Mouse (Mus musculus): ENCODE results near the gene Dusp19. TPM values are rescaled to one million over a fixed set of nuclear protein-coding genes. Genes with fewer than 3 reads are reported as not detected.

Gene Dusp19
- polyA plus RNA-seq, 1 experiment = 19.3 TPM

DNA sequence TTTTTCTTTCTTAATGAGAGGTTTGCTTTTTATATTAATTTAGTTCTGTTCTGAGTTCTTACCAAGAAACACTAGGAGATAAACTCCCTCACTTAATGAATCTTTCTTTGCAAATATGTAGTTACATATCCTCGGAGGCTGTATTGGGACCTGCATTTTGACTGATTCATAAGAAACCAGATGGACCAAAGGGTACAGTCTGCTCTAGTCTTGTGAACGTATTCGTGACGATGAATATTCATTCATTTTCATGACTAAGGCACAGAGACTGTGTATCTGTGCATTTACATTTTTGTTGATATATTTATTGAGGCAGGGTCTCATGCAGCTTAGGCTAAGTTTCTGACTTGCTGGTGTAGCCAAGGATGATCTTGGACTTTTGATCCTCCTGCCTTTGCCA, 7.7 kb downstream of the Dusp19 start:
- H3K4me1 ChIP-seq (ENCODE audit: control insufficient read depth, insufficient read depth, low read length) = peaks cover 4% of the 10 kb centered on the region; the same call in 1 of the 2 replicates
- H3K27ac ChIP-seq (ENCODE audit: insufficient read depth, low read length) = no peak overlapping the region
- no peak overlapping the region for H3K4me3 ChIP-seq (ENCODE audit: insufficient read depth, low read length)
- TF ChIP-seq CTCF (IDR thresholded peaks at IDR 0.05; ENCODE audit: borderline replicate concordance, insufficient read depth, low read length) = no peak
- no peak for TF ChIP-seq POLR2A (IDR thresholded peaks at IDR 0.05; ENCODE audit: low read depth, low read length)

DNA sequence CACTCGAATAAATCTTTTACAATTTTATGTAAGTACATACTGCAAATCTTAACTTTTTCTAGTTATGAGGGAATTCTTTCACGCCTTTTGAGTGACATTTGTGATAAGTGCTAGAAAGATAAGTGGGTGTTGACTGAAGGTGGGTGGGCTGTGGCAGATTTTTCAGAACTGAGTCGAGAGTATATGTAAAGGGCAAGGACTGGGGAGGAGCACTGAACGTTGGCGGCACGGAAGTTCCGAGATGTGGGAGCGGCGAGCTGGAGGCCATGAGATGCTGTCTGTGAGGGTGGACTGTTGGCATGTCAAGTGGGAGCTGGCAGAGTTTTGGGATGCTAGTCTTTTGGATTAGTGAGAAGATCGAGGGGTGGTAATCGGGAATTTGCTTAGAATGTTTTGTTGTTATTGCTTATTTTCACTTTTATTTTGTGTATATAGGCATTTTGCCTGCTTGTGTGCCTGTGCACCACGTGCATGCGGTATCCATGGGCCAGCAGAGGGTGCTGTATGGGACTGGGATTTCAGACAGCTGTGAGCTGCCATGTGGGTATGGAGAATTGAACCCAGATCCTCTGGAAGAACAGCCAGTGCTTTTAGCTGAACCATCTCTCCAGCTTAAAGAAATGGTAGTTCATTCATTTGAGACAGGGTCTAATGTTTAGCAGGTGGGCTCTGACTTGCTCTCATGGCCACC, 15.6 kb downstream of the Dusp19 start:
- H3K4me3 ChIP-seq (ENCODE audit: insufficient read depth, low read length) = no peak overlapping the region
- no peaks in the 10 kb centered on the region for H3K4me1 ChIP-seq (ENCODE audit: control insufficient read depth, insufficient read depth, low read length)
- no peak overlapping the region for H3K27ac ChIP-seq (ENCODE audit: insufficient read depth, low read length)
- TF ChIP-seq POLR2A (IDR thresholded peaks at IDR 0.05; ENCODE audit: low read depth, low read length) (no peak), CTCF (IDR thresholded peaks at IDR 0.05; ENCODE audit: borderline replicate concordance, insufficient read depth, low read length) (no peak)

DNA sequence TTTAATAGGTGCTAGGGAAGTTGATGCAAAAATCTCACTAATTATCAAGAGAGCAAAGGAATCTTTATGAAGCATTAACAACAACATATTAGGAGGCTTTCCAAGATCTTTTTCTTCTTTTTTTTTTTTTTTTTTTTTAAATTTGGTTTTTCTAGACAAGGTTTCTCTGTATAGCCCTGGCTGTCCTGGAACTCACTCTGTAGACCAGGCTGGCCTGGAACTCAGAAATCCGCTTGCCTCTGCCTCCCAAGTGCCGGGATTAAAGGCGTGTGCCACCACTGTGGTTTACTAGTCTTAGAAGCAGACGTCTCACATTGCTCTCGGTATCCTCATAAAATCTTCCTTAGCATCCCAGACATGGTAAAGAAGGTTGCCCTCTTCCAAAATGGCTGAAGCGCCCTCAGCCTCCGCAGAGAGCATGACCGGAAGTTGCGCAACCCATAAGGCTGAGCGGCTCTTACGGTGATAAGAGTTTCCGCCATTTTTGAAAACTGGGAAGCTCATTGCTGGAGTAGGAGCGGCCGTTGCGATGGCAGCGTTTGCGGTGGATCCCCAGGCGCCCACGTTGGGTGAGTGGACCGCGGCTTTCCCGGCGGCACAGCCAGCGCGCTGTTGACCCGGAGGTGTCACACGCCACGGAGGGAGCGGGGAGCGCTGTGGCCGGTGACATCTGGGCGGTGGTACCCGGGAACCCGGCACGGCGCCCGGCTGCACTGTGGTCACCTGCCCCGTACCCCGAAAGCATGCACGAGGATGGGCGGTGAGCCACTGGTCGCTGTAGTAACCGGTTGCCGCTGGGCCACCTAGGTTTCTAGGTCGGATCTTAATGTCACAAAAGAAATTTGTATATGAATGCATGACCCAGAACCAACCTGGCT, 21.8 kb downstream of the Dusp19 start:
- TF ChIP-seq CTCF (IDR thresholded peaks at IDR 0.05; ENCODE audit: borderline replicate concordance, insufficient read depth, low read length) (no peak), POLR2A (IDR thresholded peaks at IDR 0.05; ENCODE audit: low read depth, low read length) (peak; percentile 49; the same call in 1 of the 2 replicates)
- Histone ChIP-seq H3K27ac (ENCODE audit: insufficient read depth, low read length) (no peak overlapping the region), H3K4me3 (ENCODE audit: insufficient read depth, low read length) (peak overlapping the region; percentile 68)

DNA sequence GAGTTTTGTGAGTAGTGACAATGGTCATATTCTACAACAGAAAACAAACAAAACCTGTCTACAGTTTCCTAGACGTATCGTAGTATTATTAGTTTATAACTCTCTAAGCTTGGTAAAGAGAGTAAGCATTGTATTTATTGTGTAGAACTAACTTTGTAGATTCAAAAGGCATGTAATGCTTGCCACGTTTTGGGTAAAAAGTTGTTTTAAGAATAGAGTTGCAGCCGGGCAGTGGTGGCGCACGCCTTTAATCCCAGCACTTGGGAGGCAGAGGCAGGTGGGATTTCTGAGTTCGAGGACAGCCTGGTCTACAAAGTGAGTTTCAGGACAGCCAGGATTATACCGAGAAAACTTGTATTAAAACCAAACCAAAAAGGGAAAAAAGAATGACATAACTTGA, 22.6 kb downstream of the Dusp19 start:
- Histone ChIP-seq H3K4me1 (ENCODE audit: control insufficient read depth, insufficient read depth, low read length) (peaks cover 3% of the 10 kb centered on the region; the same call in 1 of the 2 replicates), H3K4me3 (ENCODE audit: insufficient read depth, low read length) (peak overlapping the region; percentile 68), H3K27ac (ENCODE audit: insufficient read depth, low read length) (no peak overlapping the region)
- no peak for TF ChIP-seq POLR2A (IDR thresholded peaks at IDR 0.05; ENCODE audit: low read depth, low read length)
- no peak for TF ChIP-seq CTCF (IDR thresholded peaks at IDR 0.05; ENCODE audit: borderline replicate concordance, insufficient read depth, low read length)

More for the DNA sequence above, 21.8 kb downstream of the Dusp19 start:
- H3K4me1 ChIP-seq (ENCODE audit: control insufficient read depth, insufficient read depth, low read length) = peaks cover 3% of the 10 kb centered on the region; the same call in 1 of the 2 replicates

DNA sequence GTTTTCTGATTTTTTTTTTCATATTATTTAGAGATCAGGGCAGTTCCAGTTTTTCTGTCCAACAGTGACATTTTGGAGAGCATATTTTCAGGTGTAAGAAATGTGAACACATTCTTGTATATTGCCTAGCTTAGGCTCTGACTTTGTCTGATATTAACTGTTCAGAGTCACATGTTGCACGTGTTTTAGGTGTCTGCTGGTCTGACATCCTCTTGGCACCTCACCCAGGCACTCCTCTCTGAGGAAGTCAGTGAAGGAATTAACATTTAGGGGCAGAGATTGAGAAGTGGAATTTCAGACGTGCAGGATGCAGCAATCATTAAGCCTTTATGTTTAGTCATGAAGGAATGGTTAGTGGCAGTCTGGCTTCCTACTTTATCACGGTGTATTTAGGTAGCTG, 23.0 kb downstream of the Dusp19 start:
- H3K27ac ChIP-seq (ENCODE audit: insufficient read depth, low read length) = no peak overlapping the region
- peak overlapping the region; percentile 68 for H3K4me3 ChIP-seq (ENCODE audit: insufficient read depth, low read length)
- TF ChIP-seq CTCF (IDR thresholded peaks at IDR 0.05; ENCODE audit: borderline replicate concordance, insufficient read depth, low read length) (no peak), POLR2A (IDR thresholded peaks at IDR 0.05; ENCODE audit: low read depth, low read length) (no peak)
- peaks cover 3% of the 10 kb centered on the region; the same call in 1 of the 2 replicates for H3K4me1 ChIP-seq (ENCODE audit: control insufficient read depth, insufficient read depth, low read length)

DNA sequence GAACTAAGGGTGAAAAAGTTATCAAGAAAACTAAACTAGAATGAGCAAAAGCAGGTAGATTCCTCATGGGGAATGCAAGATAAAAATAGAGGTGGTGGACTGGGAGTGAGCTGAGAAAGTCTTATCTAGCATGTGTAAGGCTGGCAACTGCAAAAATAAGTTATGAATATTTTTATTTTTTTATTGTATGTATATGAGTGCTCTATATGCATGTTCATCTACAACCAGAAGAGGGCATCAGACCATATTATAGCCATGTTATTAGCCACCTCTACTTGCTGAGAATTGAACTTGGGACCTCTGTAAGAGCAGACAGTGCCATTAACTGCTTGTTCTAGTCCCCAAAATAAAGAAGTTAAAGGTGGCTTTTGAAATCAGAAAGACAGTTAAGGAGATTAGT, 44.6 kb downstream of the Dusp19 start:
- Histone ChIP-seq H3K4me1 (ENCODE audit: control insufficient read depth, insufficient read depth, low read length) (no peaks in the 10 kb centered on the region), H3K27ac (ENCODE audit: insufficient read depth, low read length) (no peak overlapping the region), H3K4me3 (ENCODE audit: insufficient read depth, low read length) (no peak overlapping the region)
- no peak for TF ChIP-seq POLR2A (IDR thresholded peaks at IDR 0.05; ENCODE audit: low read depth, low read length)
- no peak for TF ChIP-seq CTCF (IDR thresholded peaks at IDR 0.05; ENCODE audit: borderline replicate concordance, insufficient read depth, low read length)

DNA sequence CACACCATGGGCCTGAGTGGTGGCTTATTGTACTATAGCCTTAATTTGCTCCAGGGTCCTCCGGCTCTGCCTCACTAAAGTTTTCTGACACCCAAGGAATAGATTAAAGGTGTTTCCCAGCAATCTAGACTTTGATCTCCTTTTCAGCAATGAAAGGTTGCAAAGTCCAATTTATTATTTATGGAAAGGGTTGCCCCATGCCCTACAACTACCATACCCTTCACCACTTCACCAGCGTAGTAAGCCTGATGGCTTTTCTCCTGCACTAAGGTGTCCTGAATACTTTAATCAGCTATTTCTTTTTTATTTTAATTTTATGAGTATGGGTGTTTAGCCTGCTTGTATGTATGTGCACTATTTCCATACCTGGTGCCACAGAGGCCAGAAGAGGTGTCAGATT, 45.8 kb downstream of the Dusp19 start:
- TF ChIP-seq CTCF (IDR thresholded peaks at IDR 0.05; ENCODE audit: borderline replicate concordance, insufficient read depth, low read length) (no peak), POLR2A (IDR thresholded peaks at IDR 0.05; ENCODE audit: low read depth, low read length) (no peak)
- Histone ChIP-seq H3K4me1 (ENCODE audit: control insufficient read depth, insufficient read depth, low read length) (no peaks in the 10 kb centered on the region), H3K27ac (ENCODE audit: insufficient read depth, low read length) (no peak overlapping the region), H3K4me3 (ENCODE audit: insufficient read depth, low read length) (no peak overlapping the region)

DNA sequence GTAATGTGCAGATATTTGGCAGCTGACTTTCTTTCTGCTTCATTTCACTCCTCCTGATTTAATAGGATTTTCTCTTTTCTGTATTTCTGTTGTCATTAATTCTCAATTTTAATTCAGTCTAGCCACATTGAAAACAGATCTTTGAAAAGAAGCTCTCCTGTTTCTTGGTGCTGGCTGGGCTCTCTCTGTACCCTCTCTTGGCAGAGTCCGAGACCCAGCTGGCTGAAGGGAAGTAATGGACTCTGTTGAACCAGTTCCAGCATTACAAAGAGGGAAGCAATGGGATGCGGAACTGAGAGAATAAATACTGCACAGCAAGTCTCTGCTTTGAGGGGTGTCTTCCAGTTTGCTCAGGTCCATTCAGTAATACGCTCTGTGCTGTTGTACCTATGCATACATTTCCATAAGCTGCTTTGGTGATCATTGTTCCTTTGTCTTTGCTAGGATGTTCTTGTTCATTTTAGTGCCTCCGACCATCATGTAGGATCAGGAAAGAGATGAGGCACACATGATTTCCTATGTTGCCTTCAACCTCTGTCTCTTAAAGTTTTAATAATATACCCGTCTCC, 50.6 kb downstream of the Dusp19 start:
- Histone ChIP-seq H3K27ac (ENCODE audit: insufficient read depth, low read length) (no peak overlapping the region), H3K4me3 (ENCODE audit: insufficient read depth, low read length) (no peak overlapping the region)
- TF ChIP-seq POLR2A (IDR thresholded peaks at IDR 0.05; ENCODE audit: low read depth, low read length) (no peak), CTCF (IDR thresholded peaks at IDR 0.05; ENCODE audit: borderline replicate concordance, insufficient read depth, low read length) (no peak)

DNA sequence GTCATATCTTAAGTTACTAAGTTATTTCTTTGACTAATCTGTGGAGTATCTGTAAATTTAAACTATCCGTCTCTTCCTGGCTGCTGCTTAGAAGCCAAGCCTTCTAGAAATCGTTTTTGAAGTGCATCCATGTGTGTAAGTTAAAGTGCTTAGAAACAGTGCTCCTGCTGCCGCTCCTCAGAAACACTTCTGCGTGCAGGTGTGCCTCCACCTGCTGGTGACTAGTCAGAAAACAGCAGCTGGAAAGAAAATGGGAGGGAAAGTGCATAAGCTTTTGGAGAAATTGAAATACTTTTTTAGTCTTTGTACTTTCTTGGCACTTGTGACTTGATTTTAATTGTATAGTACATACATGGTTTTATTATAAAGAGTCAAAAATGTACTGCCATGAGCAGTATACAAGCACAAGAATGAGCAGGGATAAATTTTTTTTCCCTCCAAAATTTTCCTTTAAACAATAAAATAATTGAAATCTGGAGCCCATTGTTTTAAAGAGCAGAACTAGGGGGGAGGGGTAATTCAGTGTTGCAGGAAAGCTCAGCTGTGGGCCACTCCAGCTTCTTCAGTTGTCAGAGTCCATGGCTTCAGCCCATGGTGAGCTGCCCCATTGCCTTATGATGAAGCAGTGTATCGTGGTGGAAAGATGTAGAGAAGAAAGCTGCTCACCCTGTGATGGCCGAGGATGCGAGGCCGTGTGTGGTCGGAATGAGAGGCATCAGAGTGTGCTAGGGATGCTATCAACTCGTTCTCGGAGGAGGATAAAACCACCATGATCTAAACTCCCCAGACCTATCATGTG, 53.2 kb downstream of the Dusp19 start:
- TF ChIP-seq POLR2A (IDR thresholded peaks at IDR 0.05; ENCODE audit: low read depth, low read length) (no peak), CTCF (IDR thresholded peaks at IDR 0.05; ENCODE audit: borderline replicate concordance, insufficient read depth, low read length) (peak; percentile 19; the same call in 1 of the 2 replicates)
- no peak overlapping the region for H3K27ac ChIP-seq (ENCODE audit: insufficient read depth, low read length)
- H3K4me3 ChIP-seq (ENCODE audit: insufficient read depth, low read length) = no peak overlapping the region
- no peaks in the 10 kb centered on the region for H3K4me1 ChIP-seq (ENCODE audit: control insufficient read depth, insufficient read depth, low read length)

More for the DNA sequence above, 50.6 kb downstream of the Dusp19 start:
- no peaks in the 10 kb centered on the region for H3K4me1 ChIP-seq (ENCODE audit: control insufficient read depth, insufficient read depth, low read length)
